Mouse (Mus musculus) retina, adult 2 months (tissue): ENCODE measurements around the gene Ap2a2.
"Not testable (repeated sequence)": the region's sequence is repeated elsewhere in the genome, so short reads cannot be mapped to it uniquely, and the experiment has no call there.

Experiments
- DNase-seq: peaks from one replicate; pipeline ENCODE4 v3.0.0-alpha.2; 2012; ENCODE audit warnings: low read depth, low spot score

The Ap2a2 gene

DNA sequence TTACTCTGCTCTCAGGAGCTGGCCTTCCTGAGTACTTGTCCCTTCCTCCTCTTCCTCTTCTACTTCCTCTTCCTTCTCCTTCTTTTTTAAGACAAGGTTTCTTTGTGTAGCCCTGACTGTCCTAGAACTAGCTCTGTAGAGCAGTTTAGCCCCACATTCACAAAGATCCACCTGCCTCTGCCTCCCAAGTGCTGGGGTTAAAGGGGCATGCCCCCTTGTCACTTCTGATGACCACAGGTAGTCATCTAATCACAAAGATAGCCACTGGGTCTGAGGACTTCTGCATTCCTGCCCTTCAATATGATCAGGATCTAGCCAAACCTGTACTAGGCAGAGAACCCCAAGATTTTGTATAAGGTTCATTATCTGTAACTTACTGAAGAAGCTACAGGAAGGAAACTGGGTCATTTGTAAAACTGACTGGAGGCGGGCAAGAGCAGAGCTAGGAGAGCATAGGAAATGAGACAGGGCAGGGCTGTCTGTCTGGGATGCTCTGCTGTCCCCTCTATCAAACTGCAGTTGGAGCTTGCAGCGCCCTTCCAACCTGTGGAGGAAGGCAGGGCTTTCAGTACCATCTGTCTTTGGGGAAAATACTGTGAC, 2.1 kb upstream of the Ap2a2 start:
- DNase-seq = no peak

DNA sequence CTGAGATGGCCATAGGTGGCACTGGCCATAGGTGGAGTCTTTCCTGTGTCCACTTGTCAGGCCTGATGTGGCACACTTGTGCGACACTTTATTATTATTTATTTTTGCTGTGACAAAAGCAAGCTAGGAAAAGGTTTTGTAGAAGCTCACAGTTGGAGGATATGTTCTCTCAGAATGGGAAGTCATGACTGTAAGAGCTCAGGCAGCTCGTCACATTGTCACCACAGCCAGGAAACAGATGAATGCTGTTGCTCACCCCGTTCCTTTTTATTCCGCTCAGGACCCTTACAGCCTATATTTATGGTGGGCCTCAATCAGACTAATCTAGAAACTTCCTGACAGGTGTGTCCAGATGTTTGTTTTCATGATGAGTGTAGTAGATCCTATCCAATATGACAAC, 1.5 kb upstream of the Ap2a2 start:
- no peak for DNase-seq

DNA sequence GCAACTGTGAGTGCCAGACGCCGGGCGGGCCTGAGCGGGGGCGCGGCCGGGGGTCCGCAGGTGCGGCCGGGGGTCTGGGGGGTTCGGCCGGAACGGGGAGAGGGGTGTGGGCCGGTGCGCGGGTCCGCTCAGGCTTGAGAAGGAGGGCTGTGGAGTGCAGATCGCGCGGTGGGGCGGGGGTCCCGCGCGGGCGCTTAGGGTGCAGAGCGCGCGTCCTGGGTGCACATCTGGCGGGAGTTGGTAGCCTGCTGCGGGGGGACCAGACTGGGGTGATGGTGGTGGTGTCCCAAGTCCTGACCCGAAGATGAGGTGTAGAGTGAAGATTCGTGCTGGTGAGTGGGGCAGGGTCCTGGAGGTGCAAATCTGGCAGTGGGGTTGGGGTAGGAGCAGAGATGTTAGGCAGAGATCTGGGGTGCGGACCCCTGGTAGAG, 463 bp downstream of the Ap2a2 start:
- DNase-seq = no peak

DNA sequence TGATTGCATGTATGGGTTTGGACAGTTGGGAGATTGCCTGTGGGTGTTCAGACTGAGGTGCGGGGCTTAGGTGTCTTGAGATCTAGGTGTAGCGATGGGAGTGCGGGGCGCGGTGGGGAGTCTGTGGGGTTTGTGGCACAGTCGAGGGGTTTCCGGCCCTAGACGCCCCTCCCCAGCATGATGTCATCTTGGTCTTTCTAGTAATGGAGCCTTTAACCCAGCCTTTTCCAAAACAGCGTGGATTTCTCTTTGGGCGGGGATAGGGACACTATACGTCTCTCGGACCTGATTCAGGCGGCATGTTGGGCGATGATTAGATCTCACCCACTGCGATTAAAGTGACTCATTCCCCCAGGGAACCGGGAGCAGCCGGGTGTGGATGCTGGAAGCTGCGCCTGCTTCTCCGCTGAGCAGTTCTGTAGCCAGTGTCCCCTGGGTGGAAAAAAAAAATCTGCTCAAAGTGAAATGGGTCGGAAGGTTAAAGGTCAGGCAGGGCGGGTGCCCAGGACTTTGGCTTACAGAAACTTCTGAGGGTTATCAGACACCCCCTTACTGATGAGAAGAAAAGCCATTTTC, 967 bp downstream of the Ap2a2 start:
- DNase-seq = no peak

DNA sequence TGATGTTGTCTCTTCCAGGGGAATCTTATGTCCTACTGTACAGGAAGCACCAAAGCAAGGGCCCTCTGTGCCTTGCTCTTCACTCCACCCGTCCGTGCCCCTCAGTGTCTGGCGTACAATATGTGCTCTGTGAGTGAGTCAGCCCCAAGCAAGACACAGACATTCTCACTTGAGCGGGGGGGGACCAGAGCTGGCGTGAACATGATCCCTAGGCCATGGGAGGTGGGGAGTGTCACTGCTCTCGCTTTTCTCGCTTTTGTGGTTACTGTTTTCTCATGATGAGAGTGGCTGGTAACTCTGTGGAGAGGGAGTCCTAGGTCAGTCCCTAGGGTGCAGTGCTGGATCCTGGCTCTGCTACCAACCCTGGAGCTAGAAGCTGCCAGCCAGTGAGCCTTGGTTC, 2.6 kb downstream of the Ap2a2 start:
- DNase-seq = no peak

DNA sequence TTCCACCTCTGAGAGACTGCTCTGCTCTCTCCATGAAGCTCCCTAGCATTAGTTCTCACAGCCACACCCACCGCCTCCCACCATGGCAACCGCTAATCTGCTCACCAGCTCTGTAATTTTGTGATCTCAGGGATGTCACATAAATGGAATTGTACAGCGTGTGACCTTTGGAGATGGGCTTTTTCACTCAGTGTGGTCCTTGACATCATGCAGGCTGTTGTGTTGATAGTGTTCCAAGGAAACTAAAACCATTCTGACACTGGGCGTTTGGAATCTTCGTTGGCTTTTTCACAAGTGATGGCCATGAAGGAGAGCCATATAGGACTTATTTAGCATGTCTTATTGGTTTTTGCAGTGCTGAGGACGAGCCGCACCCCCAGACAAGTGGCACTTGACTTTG, 4.6 kb downstream of the Ap2a2 start:
- no peak for DNase-seq

DNA sequence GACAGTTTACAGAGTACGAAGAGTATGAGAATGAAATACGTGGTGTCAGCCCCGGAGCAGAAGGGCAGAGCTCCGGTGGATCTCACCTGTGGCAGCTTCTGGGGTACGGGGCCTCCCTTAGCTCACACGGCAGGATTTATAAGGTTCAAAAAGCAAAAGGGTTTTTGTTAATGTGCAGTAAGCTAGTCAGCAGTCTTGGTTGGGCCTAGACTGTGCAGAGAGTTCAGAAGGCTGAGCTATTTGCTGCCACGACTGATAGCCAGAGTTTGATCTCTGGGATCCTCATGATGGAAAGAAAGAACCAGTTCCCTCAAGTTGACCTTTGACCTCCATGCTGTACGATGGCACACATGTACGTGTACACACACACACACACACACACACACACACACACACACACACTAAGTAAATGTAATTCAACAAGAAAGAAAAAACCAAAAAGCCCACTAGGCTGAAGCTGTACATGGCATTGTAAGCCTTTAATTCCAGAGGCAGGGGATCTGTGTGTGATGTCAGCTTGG, 7.4 kb downstream of the Ap2a2 start:
- no peak for DNase-seq

DNA sequence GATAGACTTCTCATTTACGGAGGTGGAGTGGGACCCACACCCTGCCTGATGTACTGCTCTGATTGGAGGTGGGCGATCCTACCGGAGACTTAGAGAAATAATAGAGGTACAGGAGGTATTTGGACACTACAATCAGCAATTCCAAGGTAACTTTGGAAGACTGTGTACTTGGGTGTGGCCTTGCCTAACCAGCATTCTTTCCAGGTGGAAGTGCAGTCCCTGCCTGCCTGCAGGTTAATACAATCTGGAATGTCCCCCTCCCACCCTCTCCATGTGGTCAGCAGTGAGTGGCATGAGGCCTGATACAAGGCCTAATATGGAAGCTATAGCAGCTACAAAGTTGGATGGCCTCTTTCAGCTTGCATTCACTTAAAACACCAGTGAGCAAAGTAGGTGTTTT, 7.9 kb downstream of the Ap2a2 start:
- no peak for DNase-seq

DNA sequence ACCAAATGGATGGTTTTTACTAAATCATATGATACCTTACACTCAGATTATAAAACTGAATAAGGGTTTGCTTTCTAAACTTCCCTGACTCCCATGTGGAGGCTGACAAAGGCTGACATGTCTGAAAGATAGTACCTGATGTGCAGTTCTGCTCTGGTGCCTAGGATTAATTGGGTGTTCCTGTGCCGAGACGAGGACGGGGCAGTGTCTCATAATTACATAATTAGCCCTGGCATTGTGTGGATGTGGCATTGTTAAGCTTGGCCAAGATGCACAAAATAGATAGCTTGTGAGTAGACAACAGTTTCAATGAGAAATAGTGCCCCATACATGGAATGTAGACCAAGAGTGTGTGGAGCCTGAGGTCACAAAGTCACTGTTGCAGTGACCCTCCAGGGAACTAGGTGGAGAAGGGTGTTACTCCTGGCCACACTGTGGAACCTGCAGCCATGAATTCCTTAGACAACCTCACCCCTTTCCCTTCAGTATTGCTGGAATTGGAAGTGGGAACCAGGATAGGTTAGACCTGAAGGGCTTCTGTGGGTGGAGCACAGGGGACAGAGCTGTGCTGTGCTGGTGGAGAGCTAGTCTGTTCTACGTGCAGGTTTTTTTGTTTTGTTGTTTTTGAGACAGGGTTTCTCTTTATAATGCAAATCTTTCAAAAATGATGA, 8.8 kb downstream of the Ap2a2 start:
- DNase-seq = no peak

DNA sequence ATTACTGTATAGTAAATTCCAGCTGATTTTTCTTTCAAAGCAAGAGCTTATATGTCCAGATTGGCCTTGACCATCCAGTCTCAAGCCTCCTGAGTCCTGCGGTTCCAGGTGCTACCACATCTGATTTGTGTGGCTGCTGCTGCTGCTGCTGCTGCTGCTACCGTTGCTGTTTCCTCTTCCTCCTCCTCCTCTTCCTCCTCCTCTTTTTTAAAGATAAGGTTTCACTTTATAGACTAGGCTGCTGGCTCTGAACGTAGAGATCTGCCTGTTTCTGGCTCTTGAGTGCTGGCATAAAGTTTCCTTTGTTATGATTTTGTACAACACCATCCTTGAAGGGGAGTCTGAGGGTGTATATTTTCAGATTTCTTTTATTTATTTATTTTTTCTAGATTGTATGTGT, 12.1 kb downstream of the Ap2a2 start:
- no peak for DNase-seq

DNA sequence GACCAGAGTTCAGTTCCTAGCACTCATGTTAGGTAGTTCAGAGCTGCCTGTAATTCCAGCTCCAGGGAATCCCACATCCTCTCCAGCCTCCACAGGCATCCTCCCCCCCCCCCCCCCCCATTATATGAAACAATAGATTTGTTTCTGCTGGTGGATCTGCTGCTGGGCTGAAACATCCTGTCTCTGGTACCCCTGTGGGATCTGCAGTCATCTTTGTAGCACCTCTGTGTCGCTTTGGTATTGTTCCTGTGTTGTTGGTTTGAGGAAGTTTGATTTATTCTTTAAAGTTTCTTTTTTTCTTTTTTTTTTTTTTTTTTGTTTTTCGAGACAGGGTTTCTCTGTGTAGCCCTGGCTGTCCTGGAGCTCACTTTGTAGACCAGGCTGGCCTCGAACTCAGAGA, 13.5 kb downstream of the Ap2a2 start:
- no peak for DNase-seq

DNA sequence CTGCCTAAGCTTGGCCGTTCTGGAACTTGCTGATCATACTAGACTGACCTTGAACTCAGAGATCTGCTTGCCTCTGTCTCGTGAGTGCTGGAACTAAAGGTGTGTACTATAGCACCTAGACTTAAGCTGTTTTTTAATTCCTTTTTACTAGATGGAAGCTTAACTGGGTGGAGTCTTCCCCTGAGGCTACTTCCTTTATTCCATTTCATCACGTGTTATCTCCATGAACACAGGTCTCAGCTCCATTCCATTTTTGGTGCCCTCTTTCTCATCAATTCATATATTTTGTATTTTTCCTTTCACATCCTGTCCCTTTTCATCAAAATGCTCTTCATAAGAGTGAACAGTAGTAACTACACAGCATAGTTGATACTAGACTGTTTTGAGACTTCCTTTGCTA, 15.8 kb downstream of the Ap2a2 start:
- no peak for DNase-seq

DNA sequence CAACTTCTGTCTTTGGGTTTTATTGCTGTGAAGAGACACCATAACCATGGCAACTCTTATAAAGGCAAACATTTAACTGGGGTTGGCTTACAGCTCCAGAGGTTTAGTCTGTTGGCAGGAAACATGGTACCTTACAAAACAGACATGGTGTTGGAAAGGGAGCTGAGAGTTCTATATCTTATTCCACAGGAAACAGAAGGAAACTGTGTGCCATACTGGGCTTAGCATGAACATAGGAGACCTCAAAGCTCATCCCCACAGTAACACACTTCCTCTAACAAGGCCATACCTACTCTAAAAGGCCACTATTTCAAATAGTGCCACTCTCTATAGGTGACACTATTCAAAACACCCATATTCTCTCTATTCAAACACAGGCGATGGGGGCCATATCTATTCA, 16.5 kb downstream of the Ap2a2 start:
- no peak for DNase-seq

DNA sequence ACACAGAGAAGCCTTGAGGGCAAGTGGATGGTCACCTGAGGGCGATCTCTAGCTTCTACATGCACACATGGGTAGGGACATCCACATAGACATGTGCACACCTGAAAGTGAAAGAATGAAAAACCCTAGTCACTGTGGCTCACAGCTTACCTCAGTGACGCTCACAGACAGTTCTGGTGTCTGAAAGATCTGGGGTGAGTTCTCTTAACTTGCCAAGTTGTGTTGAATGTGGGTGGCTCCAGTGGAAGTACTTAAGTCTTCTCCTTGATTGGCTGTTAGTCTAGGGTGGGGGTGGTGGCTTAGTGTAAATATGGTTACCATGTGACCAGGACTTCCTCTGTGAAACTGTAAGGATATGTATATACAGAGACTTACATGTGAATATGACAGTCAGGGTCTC, 17.0 kb downstream of the Ap2a2 start:
- DNase-seq = no peak

DNA sequence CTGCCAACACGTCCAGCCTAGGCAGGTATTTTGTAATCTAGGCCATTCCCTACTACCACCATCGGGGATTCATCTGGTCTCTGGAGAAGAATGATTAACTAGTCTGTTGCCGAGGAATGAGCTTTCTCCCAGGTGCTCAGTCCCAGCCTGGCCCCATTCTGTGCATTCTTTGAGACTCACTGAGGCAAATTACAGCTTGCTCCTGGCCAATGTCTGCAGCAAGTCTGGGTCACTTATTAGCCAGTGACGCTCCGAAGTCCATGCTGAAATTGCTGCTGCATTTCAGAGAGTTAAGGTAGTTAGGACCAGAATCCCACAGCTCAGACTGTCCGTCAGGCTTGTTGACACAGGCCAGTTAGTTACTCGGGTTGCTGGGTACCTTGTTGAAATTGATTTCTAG, 19.4 kb downstream of the Ap2a2 start:
- no peak for DNase-seq

DNA sequence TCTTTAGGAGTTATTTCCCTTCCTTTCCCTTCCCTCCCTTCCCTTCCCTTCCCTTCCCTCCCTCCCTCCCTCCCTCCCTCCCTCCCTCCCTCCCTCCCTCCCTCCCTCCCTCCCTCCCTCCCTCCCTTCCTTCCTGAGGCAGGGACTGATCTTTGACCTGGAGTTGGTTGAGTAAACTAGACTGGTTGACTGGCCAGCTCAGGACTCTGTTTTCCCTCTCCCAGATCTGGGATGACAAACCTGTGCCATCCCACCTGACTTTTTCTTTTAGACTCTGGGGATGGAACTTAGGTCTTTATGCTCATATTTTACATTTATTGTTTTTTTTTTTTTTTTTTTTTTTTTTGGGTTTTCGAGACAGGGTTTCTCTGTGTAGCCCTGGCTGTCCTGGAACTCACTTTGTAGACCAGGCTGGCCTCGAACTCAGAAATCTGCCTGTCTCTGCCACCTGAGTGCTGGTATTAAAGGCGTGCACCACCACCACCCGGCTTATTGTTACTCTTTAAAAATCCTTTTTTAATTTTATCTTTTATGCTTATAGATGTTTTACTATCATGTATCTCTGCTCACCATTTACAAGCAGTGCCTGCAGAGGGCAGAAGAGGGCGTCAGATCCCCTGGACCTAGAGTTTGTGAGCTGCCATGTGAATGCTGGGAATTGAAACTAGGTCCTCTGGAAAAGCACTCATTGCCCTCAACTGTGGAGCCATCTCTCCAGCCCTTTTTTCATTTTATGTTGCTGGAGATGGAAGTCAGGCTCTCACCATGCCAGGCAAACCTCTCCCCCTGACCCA, 22.3 kb downstream of the Ap2a2 start:
- no peak for DNase-seq

DNA sequence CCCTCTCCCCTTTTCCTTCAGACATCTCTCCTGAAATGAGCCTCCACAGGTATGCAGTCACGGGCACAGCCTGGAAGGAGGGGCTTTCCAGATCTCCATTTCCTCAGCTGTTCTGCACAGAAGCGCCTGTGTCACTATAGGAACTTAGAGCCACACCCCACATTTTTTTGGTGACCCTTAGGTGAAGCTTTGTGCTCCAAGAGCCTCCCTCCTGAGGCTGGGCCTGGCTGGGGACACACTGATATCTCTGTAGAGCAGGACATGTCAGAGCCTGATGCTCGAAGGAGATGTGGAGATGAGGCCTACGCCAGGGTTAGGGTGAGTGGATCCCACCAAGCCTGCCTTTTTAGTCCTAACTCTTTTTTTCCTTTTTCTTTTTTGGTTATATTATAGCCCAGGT, 23.3 kb downstream of the Ap2a2 start:
- no peak for DNase-seq

DNA sequence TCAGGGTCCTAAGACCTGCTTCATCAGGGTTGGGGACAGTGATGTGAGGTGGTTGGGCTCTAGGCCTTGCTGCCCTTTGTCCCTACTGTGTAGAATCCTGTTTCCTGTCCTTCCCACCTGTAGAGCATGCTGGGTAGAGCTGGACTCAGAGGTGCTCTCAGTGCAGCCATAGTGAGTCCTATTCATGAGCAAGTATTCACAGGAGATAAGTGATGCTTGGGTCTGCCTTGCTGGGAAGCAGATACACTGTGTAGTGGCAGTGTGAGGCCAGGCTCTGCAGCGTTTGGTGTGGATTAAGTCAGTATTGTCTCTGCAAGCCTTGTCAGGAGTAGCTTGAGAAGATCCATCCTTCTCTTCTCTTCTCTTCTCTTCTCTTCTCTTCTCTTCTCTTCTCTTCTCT, 23.9 kb downstream of the Ap2a2 start:
- no peak for DNase-seq

DNA sequence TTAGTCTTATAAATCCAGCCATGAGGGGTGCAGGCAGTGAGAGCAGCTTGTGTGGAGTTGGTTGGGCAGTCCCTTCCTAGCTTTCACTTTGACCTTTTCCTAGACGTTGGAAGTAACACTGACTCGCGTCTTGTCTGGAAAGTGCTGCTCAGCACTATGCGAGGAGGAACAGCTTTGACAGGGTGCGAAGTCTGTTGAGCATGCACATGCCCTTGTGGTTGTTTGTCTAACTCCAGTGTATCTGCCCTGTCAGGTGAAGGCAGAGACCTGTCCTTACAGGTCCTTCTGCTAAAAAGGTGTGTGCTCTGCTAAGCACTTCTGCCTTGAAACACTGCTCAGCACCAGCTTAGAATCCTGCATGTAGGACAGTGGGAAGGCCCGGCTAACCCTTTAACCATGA, 26.9 kb downstream of the Ap2a2 start:
- no peak for DNase-seq

DNA sequence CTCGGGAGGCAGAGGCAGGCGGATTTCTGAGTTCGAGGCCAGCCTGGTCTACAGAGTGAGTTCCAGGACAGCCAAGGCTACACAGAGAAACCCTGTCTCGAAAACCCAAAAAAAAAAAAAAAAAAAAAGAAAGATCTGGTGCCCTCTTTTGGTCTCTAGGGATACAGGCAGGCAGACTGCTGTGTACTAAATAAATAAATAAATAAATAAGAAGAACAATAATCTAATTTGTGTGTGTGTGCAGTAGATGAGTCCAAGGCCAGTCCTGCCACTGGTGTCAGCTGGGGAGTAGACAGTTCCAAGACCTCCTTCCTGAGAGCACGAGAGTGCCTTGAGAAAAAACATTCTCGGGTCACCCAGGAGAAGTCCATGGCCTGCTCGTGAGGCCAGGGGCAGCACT, 28.3 kb downstream of the Ap2a2 start:
- DNase-seq = not testable (repeated sequence)

DNA sequence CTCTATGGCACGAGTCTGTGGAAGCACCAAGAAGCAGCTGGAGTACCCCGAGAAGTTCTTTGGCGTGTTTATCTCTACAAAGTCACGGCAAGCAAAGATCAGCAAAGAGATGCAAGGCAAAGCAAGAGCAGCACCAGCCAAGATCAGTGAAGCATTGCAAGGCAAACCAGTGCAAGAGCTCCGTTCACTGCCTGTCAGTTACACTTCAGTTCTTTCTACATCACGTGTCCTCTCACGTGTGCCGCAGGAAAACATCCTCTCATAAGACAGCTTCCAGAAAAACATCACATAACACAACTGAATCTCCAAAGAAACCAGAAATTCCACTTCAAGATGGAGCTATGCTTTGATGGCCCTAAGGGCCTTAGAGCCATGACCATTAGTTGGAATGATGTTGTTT, 29.0 kb downstream of the Ap2a2 start:
- DNase-seq = no peak

DNA sequence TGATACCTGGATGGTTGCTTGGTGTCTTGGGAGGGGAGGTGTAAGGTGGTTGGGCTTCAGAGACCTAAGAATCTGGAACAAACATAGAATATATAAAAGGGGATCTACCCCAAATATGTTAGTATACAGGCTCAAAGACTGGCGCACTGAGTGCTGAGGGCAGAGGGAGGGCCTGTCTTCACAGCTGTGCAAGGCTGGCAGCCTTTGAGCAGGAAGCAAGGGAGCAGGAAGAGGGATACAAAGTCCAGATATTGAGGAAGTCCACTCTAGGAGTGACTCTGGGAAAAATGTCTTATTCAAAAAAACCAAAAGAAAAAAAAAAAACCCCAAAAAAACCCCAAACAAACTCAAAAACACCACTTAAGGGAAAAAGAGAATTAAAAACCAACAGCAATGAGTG, 30.1 kb downstream of the Ap2a2 start:
- no peak for DNase-seq

DNA sequence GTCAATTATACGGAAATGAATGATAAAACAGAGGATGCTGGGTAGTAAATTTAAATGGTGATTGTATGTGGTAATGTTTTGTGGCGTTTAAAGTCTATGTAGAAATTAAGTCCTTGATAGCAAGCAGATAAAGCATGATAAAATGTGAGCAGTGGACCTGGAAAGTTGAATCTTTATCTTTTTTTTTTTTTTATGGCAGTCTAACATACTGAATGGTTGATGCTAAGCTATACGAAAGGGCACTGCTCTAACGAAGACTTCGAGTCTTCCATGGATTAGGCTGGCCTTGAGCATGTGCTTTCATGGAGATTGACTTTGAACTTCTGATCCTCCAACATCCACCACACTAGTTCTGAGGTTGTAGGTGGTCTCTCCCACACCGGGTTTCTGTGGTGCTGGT, 31.1 kb downstream of the Ap2a2 start:
- DNase-seq = no peak
